Mouse (Mus musculus) stomach, embryonic 15.5 days (tissue): ENCODE results near the gene Rftn1. TPM values are rescaled to one million over a fixed set of nuclear protein-coding genes. Genes with fewer than 3 reads are reported as not detected.

Source experiments
- ATAC-seq: fragments of 200-750 bp; cut with Nextera tagmentation; 2 replicates; pipeline ENCODE4 v1.8.0; 2017; ENCODE audit warnings: low read depth, moderate number of reproducible peaks, moderate TSS enrichment; ENCODE audit not compliant: insufficient read depth, low FRiP score
- H3K27ac ChIP-seq: fragments of 300-500 bp; sonication (generic); 2 replicates; pipeline ENCODE4 v1.5.1; 2015; ENCODE audit warnings: mild to moderate bottlenecking, inconsistent platforms
- H3K27me3 ChIP-seq: fragments of 300-500 bp; sonication (generic); replicated peaks from 2 replicates; pipeline ENCODE4 v1.6.1; 2015; ENCODE audit warnings: inconsistent platforms
- H3K36me3 ChIP-seq: fragments of 300-500 bp; sonication (generic); 2 replicates; pipeline ENCODE4 v1.6.1; 2015; ENCODE audit warnings: inconsistent platforms
- H3K4me1 ChIP-seq: fragments of 300-500 bp; sonication (generic); 2 replicates; pipeline ENCODE4 v1.6.1; 2015; ENCODE audit warnings: inconsistent platforms
- H3K4me2 ChIP-seq: fragments of 300-500 bp; sonication (generic); 2 replicates; pipeline ENCODE4 v1.6.1; 2015; ENCODE audit warnings: mild to moderate bottlenecking, inconsistent platforms
- H3K4me3 ChIP-seq: fragments of 300-500 bp; sonication (generic); replicated peaks from 2 replicates; pipeline ENCODE4 v1.5.1; 2015; ENCODE audit warnings: inconsistent platforms
- H3K9ac ChIP-seq: fragments of 300-500 bp; sonication (generic); 2 replicates; pipeline ENCODE4 v1.6.1; 2015; ENCODE audit warnings: inconsistent platforms
- H3K9me3 ChIP-seq: fragments of 300-500 bp; sonication (generic); 2 replicates; pipeline ENCODE4 v1.6.1; 2016; ENCODE audit warnings: inconsistent platforms
- WGBS: fragments of 180-500 bp; shearing (Covaris S2); methylation state at CpG from one replicate; pipeline ENCODE4 v1.1.7; 2015; 5-methylcytosine and 5-hydroxymethylcytosine counted together
- polyA plus RNA-seq: library from polyadenylated mRNA; unstranded; fragments of >200 nt; fragmentation: Nextera tagmentation; extraction: Ambion mirVana; gene quantifications from 2 replicates; pipeline ENCODE4 v1.2.1, GENCODE M21; 2015

Gene Rftn1
- 11.4 and 12.6 TPM in 2 replicates for polyA plus RNA-seq

GRCm38 (mm10) chr17:50190131-50191015 lies at the start of gene Rftn1:
Gene Rftn1, minus strand, starts transcription at chr17:50190674.
- H3K4me2 ChIP-seq, result peak within 1 kb of the TSS; percentile 98
- no peaks in the 10 kb centered on the region for H3K9me3 ChIP-seq
- peak; percentile 61 for ATAC-seq
- H3K36me3 ChIP-seq, result no peaks in the 10 kb centered on the region
- peaks cover 8% of the 10 kb centered on the region for H3K4me1 ChIP-seq
- 1% methylated on average over 63 of the region's 79 CpGs for WGBS
- H3K9ac ChIP-seq, result peak within 1 kb of the TSS; percentile 46
- H3K27ac ChIP-seq, result no peak within 1 kb of the TSS
- peak within 1 kb of the TSS; percentile 72 for H3K4me3 ChIP-seq
- peaks cover 21% of the 10 kb centered on the region for H3K27me3 ChIP-seq

GRCm38 (mm10) chr17:50237818-50238610 lies 47.5 kb upstream of the Rftn1 start:
- 0 out of 2 replicates have a peak, but pooled peaks cover 6% of the 10 kb centered on the region for H3K27me3 ChIP-seq
- H3K36me3 ChIP-seq, result no peaks in the 10 kb centered on the region
- H3K9me3 ChIP-seq, result no peaks in the 10 kb centered on the region
- H3K4me1 ChIP-seq, result no peaks in the 10 kb centered on the region
- no peak overlapping the region for H3K4me3 ChIP-seq
- no peak overlapping the region for H3K4me2 ChIP-seq
- no peak overlapping the region for H3K27ac ChIP-seq
- H3K9ac ChIP-seq, result no peak overlapping the region
- no peak for ATAC-seq
- 55% methylated on average over 11 of the region's 11 CpGs for WGBS

- Histone ChIP-seq H3K9ac (no peak overlapping the region), H3K36me3 (no peaks in the 10 kb centered on the region), H3K9me3 (no peaks in the 10 kb centered on the region), H3K4me3 (no peak overlapping the region), H3K27ac (no peak overlapping the region), H3K27me3 (0 out of 2 replicates have a peak, but pooled peaks cover 6% of the 10 kb centered on the region), H3K4me1 (no peaks in the 10 kb centered on the region), H3K4me2 (no peak overlapping the region)
- 4% methylated on average over 8 of the region's 8 CpGs for WGBS
- no peak for ATAC-seq
Measured at GRCm38 (mm10) chr17:50237436-50237709, 46.9 kb upstream of the Rftn1 start.

- Histone ChIP-seq H3K9me3 (no peaks in the 10 kb centered on the region), H3K27me3 (0 out of 2 replicates have a peak, but pooled peaks cover 6% of the 10 kb centered on the region), H3K27ac (no peak overlapping the region), H3K4me3 (no peak overlapping the region), H3K36me3 (no peaks in the 10 kb centered on the region), H3K9ac (no peak overlapping the region), H3K4me2 (no peak overlapping the region), H3K4me1 (no peaks in the 10 kb centered on the region)
- ATAC-seq, result no peak
- WGBS, result 51% methylated on average over 9 of the region's 9 CpGs
Measured at GRCm38 (mm10) chr17:50236702-50237435, 46.4 kb upstream of the Rftn1 start.

- no peaks in the 10 kb centered on the region for H3K9me3 ChIP-seq
- WGBS, result 64% methylated on average over 13 of the region's 13 CpGs
- no peak overlapping the region for H3K9ac ChIP-seq
- no peak overlapping the region for H3K4me3 ChIP-seq
- no peak overlapping the region for H3K27ac ChIP-seq
- no peak for ATAC-seq
- no peaks in the 10 kb centered on the region for H3K4me1 ChIP-seq
- H3K4me2 ChIP-seq, result no peak overlapping the region
- 0 out of 2 replicates have a peak, but pooled peaks cover 6% of the 10 kb centered on the region for H3K27me3 ChIP-seq
- no peaks in the 10 kb centered on the region for H3K36me3 ChIP-seq
Measured at GRCm38 (mm10) chr17:50235943-50236701, 45.6 kb upstream of the Rftn1 start.

GRCm38 (mm10) chr17:50233956-50234355 lies 43.5 kb upstream of the Rftn1 start:
- 0 out of 2 replicates have a peak, but pooled peaks cover 6% of the 10 kb centered on the region for H3K27me3 ChIP-seq
- no peak overlapping the region for H3K27ac ChIP-seq
- H3K4me1 ChIP-seq, result no peaks in the 10 kb centered on the region
- H3K36me3 ChIP-seq, result no peaks in the 10 kb centered on the region
- 86% methylated on average over 5 of the region's 5 CpGs for WGBS
- no peak overlapping the region for H3K9ac ChIP-seq
- ATAC-seq, result no peak
- H3K9me3 ChIP-seq, result no peaks in the 10 kb centered on the region
- H3K4me2 ChIP-seq, result no peak overlapping the region
- no peak overlapping the region for H3K4me3 ChIP-seq

- Histone ChIP-seq H3K9ac (no peak overlapping the region), H3K4me1 (no peaks in the 10 kb centered on the region), H3K36me3 (no peaks in the 10 kb centered on the region), H3K4me3 (no peak overlapping the region), H3K9me3 (no peaks in the 10 kb centered on the region), H3K4me2 (no peak overlapping the region), H3K27me3 (0 out of 2 replicates have a peak, but pooled peaks cover 2% of the 10 kb centered on the region), H3K27ac (no peak overlapping the region)
- ATAC-seq, result no peak
- WGBS, result 82% methylated on average over 11 of the region's 11 CpGs
Measured at GRCm38 (mm10) chr17:50232821-50233220, 42.3 kb upstream of the Rftn1 start.

GRCm38 (mm10) chr17:50231206-50231605 lies 40.7 kb upstream of the Rftn1 start:
- no peaks in the 10 kb centered on the region for H3K4me1 ChIP-seq
- no peaks in the 10 kb centered on the region for H3K27me3 ChIP-seq
- no peak overlapping the region for H3K4me2 ChIP-seq
- 88% methylated on average over 8 of the region's 8 CpGs for WGBS
- H3K27ac ChIP-seq, result no peak overlapping the region
- ATAC-seq, result no peak
- H3K9me3 ChIP-seq, result no peaks in the 10 kb centered on the region
- no peak overlapping the region for H3K9ac ChIP-seq
- no peaks in the 10 kb centered on the region for H3K36me3 ChIP-seq
- no peak overlapping the region for H3K4me3 ChIP-seq

- H3K9ac ChIP-seq, result no peak overlapping the region
- 0 out of 2 replicates have a peak overlapping the region, but pooled peaks have one; percentile 2 for H3K27ac ChIP-seq
- no peaks in the 10 kb centered on the region for H3K9me3 ChIP-seq
- no peaks in the 10 kb centered on the region for H3K36me3 ChIP-seq
- ATAC-seq, result no peak
- 41% methylated on average over 4 of the region's 4 CpGs for WGBS
- H3K27me3 ChIP-seq, result no peaks in the 10 kb centered on the region
- H3K4me2 ChIP-seq, result no peak overlapping the region
- H3K4me1 ChIP-seq, result no peaks in the 10 kb centered on the region
- no peak overlapping the region for H3K4me3 ChIP-seq
Measured at GRCm38 (mm10) chr17:50229534-50229933, 39.1 kb upstream of the Rftn1 start.

GRCm38 (mm10) chr17:50227366-50227765 lies 36.9 kb upstream of the Rftn1 start:
- no peak for ATAC-seq
- Histone ChIP-seq H3K4me3 (no peak overlapping the region), H3K9me3 (no peaks in the 10 kb centered on the region), H3K4me2 (no peak overlapping the region), H3K36me3 (no peaks in the 10 kb centered on the region), H3K9ac (no peak overlapping the region), H3K4me1 (no peaks in the 10 kb centered on the region), H3K27ac (no peak overlapping the region), H3K27me3 (no peaks in the 10 kb centered on the region)
- WGBS, result 64% methylated on average over 7 of the region's 7 CpGs

- ATAC-seq, result no peak
- Histone ChIP-seq H3K4me2 (no peak overlapping the region), H3K9ac (no peak overlapping the region), H3K27me3 (no peaks in the 10 kb centered on the region), H3K4me1 (no peaks in the 10 kb centered on the region), H3K9me3 (no peaks in the 10 kb centered on the region), H3K27ac (no peak overlapping the region), H3K4me3 (no peak overlapping the region), H3K36me3 (no peaks in the 10 kb centered on the region)
- 55% methylated on average over 5 of the region's 5 CpGs for WGBS
Measured at GRCm38 (mm10) chr17:50224718-50225117, 34.2 kb upstream of the Rftn1 start.
